Mouse (Mus musculus): ENCODE data around the gene Grb14. TPM values are rescaled to one million over a fixed set of nuclear protein-coding genes. Genes with fewer than 3 reads are reported as not detected.

The Grb14 gene
- total and polyA plus RNA-seq, 3 experiments, result not detected

- Histone ChIP-seq H3K9ac (ENCODE audit: control insufficient read depth, low read depth, low read length, poor library complexity, severe bottlenecking) (no peak overlapping the region), H3K27ac (ENCODE audit: control insufficient read depth, low read depth, low read length) (no peak overlapping the region), H3K36me3 (ENCODE audit: control insufficient read depth in 1 of 2, insufficient read depth in 2 of 2, low read length in 2 of 2) (no peaks in the 10 kb centered on the region), H3K9me3 (replicated peaks; ENCODE audit: insufficient read depth, low read length) (no peaks in the 10 kb centered on the region), H3K27me3 (ENCODE audit: control insufficient read depth in 1 of 2, insufficient read depth in 2 of 2, low read length in 2 of 2) (no peaks in the 10 kb centered on the region), H3K79me2 (ENCODE audit: control insufficient read depth, insufficient read depth, low read length, poor library complexity) (no peaks in the 10 kb centered on the region), H3K4me3 (ENCODE audit: control insufficient read depth in 1 of 2, insufficient read depth in 1 of 2, low read depth in 2 of 2, low read length in 2 of 2) (no peak overlapping the region), H3K4me1 (ENCODE audit: control insufficient read depth in 1 of 2, insufficient read depth in 2 of 2, low read length in 2 of 2) (no peaks in the 10 kb centered on the region)
- no peak for DNase-seq (ENCODE audit: low read depth, low spot score)
- TF ChIP-seq MEF2A (IDR thresholded peaks at IDR 0.05; ENCODE audit: extremely low read depth, insufficient replicate concordance, low read depth, low read length, poor library complexity, severe bottlenecking) (no peak), NELFE (IDR thresholded peaks at IDR 0.05; ENCODE audit: low read depth, low read length) (no peak), ZC3H11A (IDR thresholded peaks at IDR 0.05; ENCODE audit: low read depth, low read length) (no peak), RAD21 (IDR thresholded peaks at IDR 0.05; ENCODE audit: low read depth, low read length) (no peak), CHD1 (IDR thresholded peaks at IDR 0.05; ENCODE audit: low read depth, low read length) (no peak), BHLHE40 (IDR thresholded peaks at IDR 0.05; ENCODE audit: borderline replicate concordance, low read depth, low read length) (no peak), CTCF (IDR thresholded peaks at IDR 0.05 in 2 of 3, conservative IDR thresholded peaks at IDR 0.05 in 1 of 3; ENCODE audit: control insufficient read depth in 1 of 3, insufficient read depth in 1 of 3, low read depth in 2 of 3, low read length in 3 of 3, poor library complexity in 1 of 3, severe bottlenecking in 1 of 3) (no peak), EP300 (IDR thresholded peaks at IDR 0.05; ENCODE audit: low read depth in 1 of 2, low read length in 2 of 2) (no peak), RCOR1 (IDR thresholded peaks at IDR 0.05; ENCODE audit: low read depth, low read length) (no peak), CHD2 (IDR thresholded peaks at IDR 0.05; ENCODE audit: low read length) (no peak), USF2 (IDR thresholded peaks at IDR 0.05; ENCODE audit: borderline replicate concordance in 1 of 2, insufficient read depth in 1 of 2, low read depth in 1 of 2, low read length in 2 of 2) (no peak), POLR2A (IDR thresholded peaks at IDR 0.05; ENCODE audit: control insufficient read depth in 1 of 2, insufficient read depth in 1 of 2, low read depth in 1 of 2, low read length in 2 of 2, poor library complexity in 1 of 2) (no peak), TBP (IDR thresholded peaks at IDR 0.05; ENCODE audit: low read depth, low read length) (no peak), ELF1 (IDR thresholded peaks at IDR 0.05; ENCODE audit: low read depth, low read length) (no peak)
These were observed 23.6 kb upstream of the Grb14 start for GRCm38 (mm10) chr2:65048234-65049017.

GRCm38 (mm10) chr2:65038164-65038563 lies 13.4 kb upstream of the Grb14 start:
- no peaks in the 10 kb centered on the region for H3K9me3 ChIP-seq (replicated peaks; ENCODE audit: insufficient read depth, low read length)
- no peaks in the 10 kb centered on the region for H3K36me3 ChIP-seq (ENCODE audit: control insufficient read depth in 1 of 2, insufficient read depth in 2 of 2, low read length in 2 of 2)
- H3K27me3 ChIP-seq (ENCODE audit: control insufficient read depth in 1 of 2, insufficient read depth in 2 of 2, low read length in 2 of 2), result no peaks in the 10 kb centered on the region
- TF ChIP-seq E2F4 (IDR thresholded peaks at IDR 0.05; ENCODE audit: borderline replicate concordance, low read depth, low read length) (no peak), UBTF (IDR thresholded peaks at IDR 0.05; ENCODE audit: borderline replicate concordance, insufficient read depth, low read depth, low read length) (no peak), RCOR1 (IDR thresholded peaks at IDR 0.05; ENCODE audit: low read depth, low read length) (no peak), MAX (IDR thresholded peaks at IDR 0.05; ENCODE audit: low read length) (no peak), CHD1 (IDR thresholded peaks at IDR 0.05; ENCODE audit: low read depth, low read length) (no peak), POLR2A (IDR thresholded peaks at IDR 0.05; ENCODE audit: control insufficient read depth in 1 of 2, insufficient read depth in 1 of 2, low read depth in 1 of 2, low read length in 2 of 2, poor library complexity in 1 of 2) (no peak), ZNF384 (IDR thresholded peaks at IDR 0.05; ENCODE audit: low read depth, low read length) (no peak), MXI1 (IDR thresholded peaks at IDR 0.05; ENCODE audit: low read depth, low read length) (no peak), GABPA (IDR thresholded peaks at IDR 0.05; ENCODE audit: low read depth, low read length) (no peak), MEF2A (IDR thresholded peaks at IDR 0.05; ENCODE audit: extremely low read depth, insufficient replicate concordance, low read depth, low read length, poor library complexity, severe bottlenecking) (no peak), SMC3 (IDR thresholded peaks at IDR 0.05; ENCODE audit: low read depth, low read length) (no peak), SIN3A (IDR thresholded peaks at IDR 0.05; ENCODE audit: low read length) (no peak), BHLHE40 (IDR thresholded peaks at IDR 0.05; ENCODE audit: borderline replicate concordance, low read depth, low read length) (no peak), HCFC1 (IDR thresholded peaks at IDR 0.05; ENCODE audit: low read depth, low read length) (no peak)
- no peak overlapping the region for H3K4me3 ChIP-seq (ENCODE audit: control insufficient read depth in 1 of 2, insufficient read depth in 1 of 2, low read depth in 2 of 2, low read length in 2 of 2)
- no peak for DNase-seq (ENCODE audit: low read depth, low spot score)
- H3K4me1 ChIP-seq (ENCODE audit: control insufficient read depth in 1 of 2, insufficient read depth in 2 of 2, low read length in 2 of 2), result no peaks in the 10 kb centered on the region
- H3K79me2 ChIP-seq (ENCODE audit: control insufficient read depth, insufficient read depth, low read length, poor library complexity), result no peaks in the 10 kb centered on the region
- H3K9ac ChIP-seq (ENCODE audit: control insufficient read depth, low read depth, low read length, poor library complexity, severe bottlenecking), result no peak overlapping the region
- no peak overlapping the region for H3K27ac ChIP-seq (ENCODE audit: control insufficient read depth, low read depth, low read length)

Measured in MEL (cell line).